Mouse (Mus musculus): ENCODE data around the gene Dglucy.
"Not testable (repeated sequence)": the region's sequence is repeated elsewhere in the genome, so short reads cannot be mapped to it uniquely, and the experiment has no call there.

Dglucy gene

DNA sequence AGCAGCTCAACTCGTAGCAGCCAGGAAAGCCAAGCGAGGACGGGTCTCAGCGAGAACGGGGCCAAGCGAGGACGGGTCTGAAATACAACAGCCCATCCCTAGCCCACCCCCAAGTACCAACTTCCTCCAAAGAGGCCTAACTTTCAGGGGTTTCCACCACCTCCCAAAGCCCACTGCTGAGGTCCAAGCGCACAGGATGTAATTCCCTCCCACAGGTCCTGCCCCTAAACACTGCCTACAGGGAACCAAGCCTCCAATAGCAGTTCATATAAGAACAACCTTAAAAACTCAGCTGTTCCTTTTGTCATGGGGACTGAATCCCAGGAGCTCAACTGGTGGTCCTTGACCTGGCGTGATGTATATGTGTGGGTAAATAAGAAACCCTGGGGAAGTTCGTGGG lies 1.6 kb downstream of the Dglucy start:
- DNase-seq (ENCODE audit: low read depth, low spot score): no peak

DNA sequence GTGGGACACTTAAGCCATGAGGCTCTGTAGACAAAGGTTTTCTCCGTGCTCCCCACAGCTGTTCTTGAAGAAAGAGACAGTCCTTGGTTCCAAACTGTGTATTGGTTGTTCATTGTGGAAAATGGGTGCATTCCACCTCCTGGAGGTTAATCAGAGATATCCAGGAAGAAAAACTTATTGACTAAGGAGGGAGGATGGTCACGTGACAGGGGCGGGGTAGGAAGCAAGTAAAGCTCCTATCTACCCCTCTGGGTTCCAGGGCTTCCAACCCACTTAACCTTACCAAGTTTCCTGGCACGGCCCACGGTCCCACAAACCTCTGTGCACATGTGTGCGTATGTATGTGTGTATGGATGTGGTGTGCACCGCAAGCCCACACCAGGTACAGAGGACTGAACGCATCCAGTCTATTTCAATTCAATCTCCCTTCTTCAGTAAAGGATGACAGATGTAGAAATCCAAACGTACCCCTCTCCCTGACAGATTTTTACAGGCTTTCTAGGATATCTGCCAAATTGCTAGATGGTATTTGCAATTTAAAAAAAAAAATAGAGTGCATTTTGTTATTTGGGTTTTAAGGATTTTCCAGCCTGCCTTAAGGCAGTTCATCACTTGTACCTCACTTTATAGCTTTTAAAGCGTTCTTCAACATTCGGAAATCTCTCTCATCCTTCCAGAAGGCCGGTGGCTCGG lies 2.7 kb downstream of the Dglucy start:
- DNase-seq (ENCODE audit: low read depth, low spot score): no peak

DNA sequence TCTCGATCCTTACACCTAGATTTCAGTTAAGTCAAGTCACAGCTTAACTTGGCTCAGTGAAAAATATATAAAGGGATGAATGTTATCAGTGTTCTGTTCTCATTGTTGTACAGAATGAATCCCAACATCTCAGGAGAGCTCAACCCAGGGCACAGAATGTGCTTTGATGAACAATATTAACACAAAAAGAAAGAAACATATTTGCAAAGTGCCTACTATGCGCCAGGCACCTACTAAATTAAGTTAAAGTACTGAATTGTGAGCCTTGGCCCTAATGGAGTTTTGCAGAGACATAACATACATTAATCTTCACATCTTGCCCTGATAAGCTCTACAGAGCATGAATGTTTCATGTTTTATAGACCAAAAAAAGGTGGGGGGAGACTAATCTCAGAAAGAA lies 5.3 kb downstream of the Dglucy start:
- DNase-seq (ENCODE audit: low read depth, low spot score): no peak

DNA sequence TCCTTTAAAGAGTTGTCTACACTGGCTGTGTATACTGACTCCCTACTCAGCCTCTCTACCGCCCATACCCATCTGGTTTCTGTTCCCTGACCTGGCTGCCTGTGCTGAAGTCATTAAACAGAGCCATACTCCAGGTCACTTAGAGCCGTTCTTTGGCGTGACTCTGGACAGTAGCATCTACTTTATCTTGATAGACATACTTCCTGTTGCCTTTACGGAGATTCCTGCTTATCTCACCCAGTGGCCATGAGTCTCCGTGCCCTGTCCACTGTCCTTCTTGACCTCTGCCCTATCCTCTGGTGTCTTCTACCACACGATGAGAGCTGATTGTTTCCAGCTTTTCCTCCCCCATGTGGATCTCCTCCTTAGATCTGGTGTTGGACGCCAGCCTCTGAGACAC lies 6.5 kb downstream of the Dglucy start:
- DNase-seq (ENCODE audit: low read depth, low spot score): no peak

DNA sequence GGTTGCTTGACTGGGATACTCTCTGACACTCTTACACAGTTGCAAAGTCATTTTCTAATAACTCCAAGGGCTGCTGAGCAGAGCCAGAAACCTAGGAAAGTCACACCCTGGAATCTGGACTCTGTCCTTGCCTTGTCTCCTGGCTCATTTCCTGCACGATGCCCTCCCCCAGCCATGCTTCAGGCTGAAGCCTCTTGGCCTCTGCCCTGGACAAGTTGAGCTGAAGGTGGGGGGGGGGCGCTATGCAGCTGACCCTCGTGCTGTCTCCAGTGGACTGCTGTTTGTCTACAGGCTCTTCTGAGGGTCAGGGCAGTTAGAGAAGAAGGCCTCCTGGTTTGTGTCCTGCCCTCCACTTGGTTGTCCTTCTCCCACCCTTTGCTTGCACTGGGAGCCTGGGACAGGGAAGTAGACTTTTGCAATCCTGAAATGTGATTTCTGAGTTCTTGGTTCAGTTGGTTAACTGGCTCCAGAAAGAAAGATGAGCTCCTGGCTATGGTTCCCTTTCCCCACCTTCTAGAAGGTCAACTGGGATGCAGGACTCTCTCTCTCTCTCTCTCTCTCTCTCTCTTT lies 11.2 kb downstream of the Dglucy start:
- no peak for DNase-seq (ENCODE audit: low read depth, low spot score)

DNA sequence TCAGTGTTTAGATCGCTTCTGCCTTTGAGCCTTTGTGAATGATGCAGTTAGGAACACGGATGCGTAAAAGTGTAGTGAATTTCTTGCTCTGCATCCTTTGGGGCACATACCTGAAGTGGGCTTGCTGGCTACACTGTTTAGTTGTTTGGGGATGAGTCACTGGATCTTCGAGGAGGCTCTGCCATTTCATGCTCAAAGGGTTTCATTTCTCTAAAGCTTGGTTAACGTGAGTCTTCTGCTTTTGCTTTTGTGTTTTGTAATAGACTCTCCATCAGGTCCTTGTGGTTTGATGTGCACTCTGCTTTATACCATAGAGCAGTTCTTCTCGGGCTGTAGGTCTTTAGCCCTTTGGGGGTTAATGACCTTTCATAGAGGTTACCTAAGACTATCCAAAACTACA lies 12.6 kb downstream of the Dglucy start:
- no peak for DNase-seq (ENCODE audit: low read depth, low spot score)

DNA sequence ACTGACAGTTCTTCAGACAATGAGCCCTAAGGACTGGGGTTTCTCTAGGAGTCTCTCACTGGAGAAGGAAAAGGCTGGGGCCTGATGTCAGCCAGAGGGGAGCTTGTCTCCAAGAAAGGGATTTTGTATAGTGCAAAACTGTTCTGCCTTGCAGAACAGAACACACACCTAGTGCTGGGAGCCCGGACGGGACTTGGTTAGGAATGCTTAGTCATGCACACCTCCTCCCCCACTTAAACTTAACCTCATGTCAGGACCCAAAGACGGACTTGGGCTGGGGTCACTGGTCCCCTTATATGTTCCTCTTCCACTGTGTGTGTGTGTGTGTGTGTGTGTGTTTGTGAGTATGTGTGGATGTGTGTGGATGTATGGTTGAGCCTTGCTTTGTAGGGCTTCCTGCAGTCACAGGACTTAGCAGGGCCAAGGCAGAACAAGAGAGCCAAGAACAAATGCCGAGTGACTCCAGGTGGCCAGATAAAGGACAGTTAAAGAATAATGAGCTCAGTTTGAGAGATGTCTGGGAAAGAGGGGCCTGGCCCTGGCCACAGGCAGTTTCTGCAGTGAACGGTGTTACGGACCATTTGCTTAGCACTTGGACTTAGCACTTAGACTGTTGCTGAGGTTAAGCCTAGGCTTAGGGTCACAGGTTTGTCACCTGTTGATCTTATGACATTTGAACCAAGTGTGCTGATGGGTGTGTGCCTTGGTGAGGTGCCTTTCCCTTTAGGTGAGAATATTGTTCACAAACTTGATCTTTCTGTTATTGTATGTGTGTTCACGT lies 15.8 kb downstream of the Dglucy start:
- no peak for DNase-seq (ENCODE audit: low read depth, low spot score)

DNA sequence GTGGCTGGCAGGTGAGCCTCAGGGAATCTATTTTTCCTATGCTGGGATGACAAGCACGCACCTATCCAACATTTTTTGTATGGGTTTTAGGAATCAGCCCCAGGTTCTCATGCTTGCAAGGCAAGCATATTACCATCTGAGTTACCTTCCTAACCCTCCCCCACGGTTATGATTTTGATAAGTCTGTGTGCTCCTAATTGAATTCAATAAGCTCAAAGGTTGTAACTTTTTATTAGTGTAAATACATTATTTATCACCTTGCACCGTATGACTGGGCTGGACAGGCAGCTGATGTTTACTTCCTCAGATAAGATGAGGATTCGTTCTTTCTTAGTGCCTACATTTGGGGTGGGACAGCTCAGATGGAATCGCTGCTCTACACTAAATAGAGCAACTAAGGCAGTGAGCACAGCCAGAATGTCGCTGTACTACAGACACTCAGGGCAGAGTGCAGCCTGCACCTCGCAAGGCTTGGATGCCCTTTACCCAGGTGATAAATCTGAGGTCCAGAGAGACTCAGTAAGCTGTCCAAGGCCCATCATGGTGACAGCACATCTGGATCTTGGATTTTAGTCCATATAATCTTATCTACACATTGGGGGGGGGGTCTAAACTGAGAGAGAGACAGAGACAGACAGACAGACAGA lies 16.7 kb downstream of the Dglucy start:
- no peak for DNase-seq (ENCODE audit: low read depth, low spot score)

DNA sequence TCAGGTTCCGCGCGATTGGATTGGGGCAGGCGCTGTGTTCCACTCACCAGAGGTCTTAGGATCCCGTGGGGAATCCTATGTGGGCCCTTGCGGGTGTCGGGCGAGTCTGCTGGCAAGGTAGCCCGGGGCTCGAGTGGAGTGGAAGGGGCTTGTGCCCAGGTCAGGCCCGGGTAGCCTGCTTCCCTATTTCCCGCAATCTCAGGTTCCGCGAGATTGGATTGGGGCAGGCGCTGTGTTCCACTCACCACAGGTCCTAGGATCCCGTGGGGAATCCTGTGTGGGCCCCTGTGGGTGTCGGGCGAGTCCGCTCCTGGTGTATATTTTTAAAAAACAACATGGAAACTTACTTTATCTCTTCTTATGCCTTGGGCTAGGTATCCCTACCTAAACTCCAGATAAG lies 24.5 kb downstream of the Dglucy start:
- not testable (repeated sequence) for DNase-seq (ENCODE audit: low read depth, low spot score)

DNA sequence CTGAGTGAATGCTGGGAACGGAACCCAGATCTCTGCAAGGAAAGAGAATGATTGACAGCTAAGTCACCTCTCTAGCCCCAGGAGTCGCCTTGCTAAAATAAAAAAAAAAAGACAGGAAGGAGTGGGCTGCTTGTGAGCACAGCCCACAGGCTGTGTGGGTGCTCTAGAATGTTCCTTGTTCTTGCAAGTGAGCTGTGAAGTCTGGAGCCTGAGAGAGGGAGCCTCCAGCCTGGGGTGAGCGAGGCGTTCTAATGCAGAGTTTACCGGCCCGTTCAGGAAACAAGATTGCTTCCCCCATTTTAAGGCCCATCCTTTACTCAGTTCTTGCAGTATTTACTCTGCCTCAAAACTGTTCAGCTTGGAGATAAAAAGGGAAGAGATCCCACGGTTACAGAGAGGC lies 28.4 kb downstream of the Dglucy start:
- DNase-seq (ENCODE audit: low read depth, low spot score): no peak

DNA sequence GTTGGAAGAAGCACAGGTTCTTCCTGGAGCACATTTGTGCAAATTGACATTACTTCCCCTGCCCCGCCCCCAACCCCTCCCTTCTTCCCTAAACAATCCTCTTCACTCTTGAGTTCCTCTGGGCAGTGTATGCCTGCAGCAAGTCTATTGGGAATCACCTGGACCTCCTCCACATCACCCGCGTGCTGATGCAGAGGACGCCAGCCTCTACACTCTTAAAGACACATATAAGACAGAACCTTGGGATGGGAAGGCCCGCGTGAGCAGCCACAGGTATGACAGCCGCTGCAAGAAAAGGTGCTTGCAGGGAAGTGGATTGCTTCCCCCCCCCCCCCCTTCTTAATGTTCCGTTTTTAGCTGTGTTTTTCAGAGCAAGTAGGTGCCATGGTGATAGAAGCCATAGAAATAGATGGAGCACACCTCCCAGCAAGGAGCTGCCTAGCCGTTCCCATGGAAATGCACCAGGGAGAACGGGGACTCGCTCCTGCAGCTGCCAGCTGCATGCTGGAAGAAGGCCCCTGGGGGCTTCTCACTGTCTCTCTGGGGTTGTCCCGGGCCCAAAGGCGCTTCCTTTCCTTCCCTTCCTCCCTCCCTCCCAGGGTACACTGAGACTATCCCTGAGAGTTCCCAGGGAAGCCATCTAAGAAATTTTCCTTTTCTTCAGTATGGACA lies 29.9 kb downstream of the Dglucy start:
- no peak for DNase-seq (ENCODE audit: low read depth, low spot score)

DNA sequence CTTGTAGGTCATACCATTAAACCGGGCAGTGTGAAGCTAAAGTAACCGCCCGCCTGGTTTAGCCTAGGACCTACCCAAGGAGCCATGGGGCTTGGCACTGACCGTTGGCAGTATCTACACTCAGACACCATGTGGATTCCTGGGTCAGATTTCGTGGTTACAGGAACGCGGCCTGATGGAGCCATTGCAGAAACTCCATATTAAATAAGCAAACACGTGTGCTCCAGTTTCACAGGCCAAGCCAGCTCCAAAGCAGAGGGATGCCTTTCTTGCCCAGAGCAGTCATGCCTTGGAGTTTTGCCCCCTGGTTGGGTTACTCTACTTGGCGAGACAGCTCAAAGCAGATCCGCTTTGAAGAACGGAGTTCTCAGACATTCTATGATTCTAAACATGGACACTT lies 31.7 kb downstream of the Dglucy start:
- no peak for DNase-seq (ENCODE audit: low read depth, low spot score)

DNA sequence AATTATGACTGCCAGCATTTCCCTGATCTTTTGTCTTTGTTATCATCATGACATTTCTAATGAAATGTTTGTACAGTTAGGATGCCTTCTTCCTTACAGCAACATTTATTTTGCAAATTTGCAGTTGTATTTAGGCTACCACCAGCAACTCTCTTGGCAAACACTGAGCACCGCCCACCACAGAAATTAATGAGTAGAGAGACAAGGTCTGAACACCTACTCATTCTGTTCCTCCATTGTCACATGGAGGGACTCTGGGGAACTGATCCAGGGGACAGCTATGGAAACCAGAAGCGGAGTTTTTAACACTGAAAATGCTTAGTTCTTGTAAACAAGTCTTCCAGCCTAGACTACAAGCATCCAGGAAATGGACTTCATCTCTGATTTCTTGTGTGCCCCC lies 35.0 kb downstream of the Dglucy start:
- no peak for DNase-seq (ENCODE audit: low read depth, low spot score)

DNA sequence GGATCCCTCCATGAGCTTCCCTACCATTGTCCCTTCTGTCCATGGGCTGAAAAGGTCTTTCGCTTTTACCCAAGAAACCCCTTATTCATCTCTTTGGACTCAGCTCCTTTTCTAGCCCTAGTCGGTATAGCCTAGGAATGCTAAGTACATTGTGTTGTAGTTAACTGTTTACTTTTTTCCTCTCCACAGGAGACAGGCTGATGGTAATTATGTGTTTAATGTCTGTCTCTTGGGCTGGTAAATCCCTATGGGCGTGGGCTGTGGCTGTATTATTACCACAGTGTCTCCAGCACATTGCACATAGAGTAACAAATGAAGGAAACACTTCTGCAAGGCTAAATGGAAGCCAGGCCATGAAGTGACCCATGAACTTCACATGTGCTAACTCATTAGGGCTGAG lies 35.8 kb downstream of the Dglucy start:
- DNase-seq (ENCODE audit: low read depth, low spot score): no peak

DNA sequence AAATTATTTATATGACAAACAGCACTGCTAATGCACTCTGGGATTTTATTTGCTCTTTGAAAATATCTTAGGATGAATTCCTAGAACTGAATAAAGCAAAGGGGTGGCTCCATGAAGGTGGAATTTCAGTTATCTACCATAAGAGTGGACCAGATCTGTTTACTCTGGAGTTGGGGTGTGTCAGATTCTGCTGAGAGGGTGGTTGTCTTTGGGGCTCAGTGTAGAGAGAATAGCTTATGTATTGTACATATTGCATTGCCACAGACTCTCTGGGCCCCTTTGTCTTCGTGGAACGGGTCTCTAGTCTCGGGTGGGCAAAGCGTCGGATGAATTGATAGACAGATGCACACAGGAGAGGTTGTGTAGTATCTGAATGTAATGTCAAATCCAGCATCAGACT lies 38.0 kb downstream of the Dglucy start:
- DNase-seq (ENCODE audit: low read depth, low spot score): no peak

DNA sequence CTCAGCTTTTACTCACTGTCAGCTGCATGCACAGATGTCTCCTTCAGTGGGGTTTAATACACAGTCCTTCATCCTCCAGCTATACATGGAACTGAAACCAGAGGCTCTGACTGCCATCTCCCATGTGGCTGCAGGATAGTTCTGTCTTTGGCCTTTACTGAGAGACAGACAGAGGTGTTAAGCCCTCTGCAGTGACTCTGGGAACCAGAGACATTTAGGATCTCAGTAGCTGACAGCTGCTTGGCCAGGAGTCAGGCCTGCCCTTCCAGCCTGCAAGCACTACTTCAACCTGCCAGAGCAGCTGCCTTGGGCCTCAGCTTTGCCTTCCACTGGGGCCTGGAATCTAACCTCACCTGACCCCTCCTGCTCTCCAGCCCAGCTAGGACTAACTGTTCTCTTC lies 41.1 kb downstream of the Dglucy start:
- DNase-seq (ENCODE audit: low read depth, low spot score): no peak

DNA sequence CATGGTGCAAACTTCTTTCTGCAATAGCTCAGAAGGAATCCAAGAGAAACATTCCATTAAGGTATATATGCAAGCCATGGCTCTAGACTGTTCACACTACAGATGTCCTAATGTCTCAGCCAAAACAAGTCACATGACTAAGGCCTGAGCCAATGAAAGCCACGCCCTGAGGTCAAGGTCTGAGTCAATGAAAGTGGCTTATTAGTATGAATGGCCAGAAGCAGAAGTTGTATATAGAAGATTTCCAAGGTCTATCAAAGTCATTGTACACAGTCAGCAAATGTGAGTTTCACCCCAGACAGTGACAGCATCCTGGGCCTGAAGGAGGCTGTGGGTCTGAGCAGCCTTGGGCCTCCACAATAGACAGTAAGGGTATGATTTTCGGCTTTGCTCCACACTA lies 52.2 kb downstream of the Dglucy start:
- no peak for DNase-seq (ENCODE audit: low read depth, low spot score)

DNA sequence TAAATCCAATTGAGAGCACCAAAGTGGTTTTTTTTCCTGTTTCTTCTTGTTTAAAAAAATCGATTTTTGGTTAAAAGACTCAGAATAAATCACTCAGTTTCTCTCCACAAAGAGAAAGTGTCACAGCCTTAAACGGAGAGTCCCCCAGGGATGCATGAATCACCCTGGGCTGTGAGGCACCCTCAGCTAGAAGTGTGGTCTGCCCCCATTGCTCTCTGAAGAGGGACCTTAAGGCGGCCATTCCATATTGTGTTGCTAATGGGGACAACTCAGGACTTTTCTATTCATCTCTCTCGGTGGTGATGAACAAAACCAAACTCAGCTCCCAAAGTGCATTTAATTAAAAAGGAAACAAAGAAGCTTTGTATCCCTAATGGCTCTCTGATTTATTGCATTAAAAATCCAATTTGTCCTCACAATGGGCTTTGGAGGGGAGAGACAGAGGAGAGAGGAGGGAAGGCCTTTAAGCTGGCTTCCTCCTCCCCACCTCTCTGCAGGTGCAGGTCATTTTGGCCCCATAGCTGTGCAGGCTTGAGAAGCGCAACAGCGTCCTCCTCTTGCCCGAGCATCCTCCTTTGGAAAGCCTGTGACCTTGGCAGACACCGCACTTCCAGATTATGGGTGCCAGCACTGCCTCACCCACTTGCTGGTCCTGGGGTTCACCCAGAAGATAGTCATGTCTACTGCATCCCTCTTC lies 52.9 kb downstream of the Dglucy start:
- no peak for DNase-seq (ENCODE audit: low read depth, low spot score)

DNA sequence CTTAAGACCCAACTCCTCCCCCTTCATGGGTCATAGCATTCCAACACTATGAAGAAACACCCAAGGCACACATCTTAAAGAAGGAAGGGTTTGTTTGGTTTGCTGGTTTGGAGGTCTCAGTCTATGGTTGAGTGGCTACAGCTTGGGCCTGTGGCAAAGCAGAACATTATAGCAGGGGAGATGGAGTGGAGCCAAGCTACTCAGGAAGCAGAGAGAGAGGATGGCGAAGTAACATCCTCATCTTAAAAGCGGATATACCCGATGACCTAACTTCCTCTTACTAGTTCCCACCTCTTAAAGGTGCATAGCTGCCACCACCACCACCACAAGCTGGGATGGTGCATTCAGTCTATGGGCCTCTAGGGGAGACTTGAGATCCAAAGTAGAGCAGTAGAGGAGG lies 58.4 kb downstream of the Dglucy start:
- DNase-seq (ENCODE audit: low read depth, low spot score): no peak

DNA sequence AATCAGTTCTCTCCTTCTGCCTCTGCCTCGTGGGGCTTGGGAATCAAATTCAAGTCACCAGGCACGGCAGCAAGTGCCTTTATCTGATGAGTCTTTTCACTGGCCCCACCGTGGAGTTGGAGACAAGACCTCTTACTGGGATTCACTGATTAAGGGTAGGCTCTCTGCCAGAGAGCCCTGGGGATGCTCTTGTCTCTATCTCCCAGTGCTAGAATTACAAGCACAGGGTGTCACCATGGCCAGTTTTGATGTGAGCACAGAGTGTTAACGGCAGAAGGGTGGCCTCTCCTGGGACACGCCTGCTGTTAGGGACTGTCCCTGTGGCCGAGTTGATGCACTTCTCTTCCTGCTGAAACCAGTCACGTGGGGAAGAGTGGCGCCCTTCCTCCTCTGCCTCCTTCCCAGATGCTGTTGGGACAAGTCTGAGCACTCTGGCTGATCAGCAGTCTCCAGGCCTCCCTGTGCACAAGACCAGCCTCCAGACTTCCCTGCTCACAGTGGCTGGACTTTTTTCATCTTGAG lies 60.3 kb downstream of the Dglucy start:
- no peak for DNase-seq (ENCODE audit: low read depth, low spot score)

DNA sequence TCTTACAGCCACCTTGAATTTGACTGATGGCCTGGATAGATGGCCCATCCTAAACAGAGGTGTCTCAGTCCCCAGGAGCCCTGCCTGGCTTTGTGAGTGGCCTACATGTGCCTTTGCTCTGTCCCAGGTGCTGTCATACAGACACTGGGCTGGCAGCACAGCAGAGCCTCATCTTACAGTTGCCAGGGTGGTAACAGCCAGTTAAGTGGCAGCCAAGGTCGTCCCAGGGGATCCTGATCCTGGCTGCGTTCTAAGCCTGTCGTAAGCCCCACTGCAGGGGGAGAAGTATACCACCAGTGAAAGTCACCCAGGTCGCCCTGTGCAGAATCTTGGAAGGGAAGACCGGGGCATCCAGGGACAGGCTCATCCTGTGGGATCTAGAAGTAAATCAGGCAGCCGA lies 61.1 kb downstream of the Dglucy start:
- no peak for DNase-seq (ENCODE audit: low read depth, low spot score)

Data from forelimb bud, embryonic 11.5 days (tissue).